Mouse (Mus musculus) urinary bladder, postnatal 14 days (tissue): ENCODE measurements around the gene Pip5kl1.

Source experiments
- DNase-seq: peaks from one replicate; pipeline ENCODE4 v3.0.0; 2021; ENCODE audit warnings: low spot score

Pip5kl1 gene

GRCm38 (mm10) chr2:32617109-32617508 lies 42.5 kb downstream of the Pip5kl1 start:
- no peak for DNase-seq

DNA sequence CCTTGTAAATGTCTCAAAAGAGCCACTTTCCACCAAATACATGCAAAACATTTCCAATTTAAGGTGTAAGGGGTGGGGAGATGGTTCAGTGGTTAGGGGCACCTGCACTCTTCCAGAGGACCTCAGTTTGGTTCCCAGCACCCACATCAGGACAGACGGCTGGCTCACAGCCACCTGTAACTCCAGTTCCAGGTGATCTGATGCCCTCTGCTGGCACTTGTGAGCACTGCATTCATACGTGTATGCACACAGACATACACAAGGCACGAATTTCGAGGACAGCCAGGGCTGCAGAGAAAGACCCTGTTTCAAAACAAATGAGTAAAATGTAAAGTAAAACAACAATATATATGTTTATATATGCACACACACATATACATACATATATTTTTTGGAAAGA lies 43.0 kb downstream of the Pip5kl1 start:
- no peak for DNase-seq

- no peak for DNase-seq
Observed at GRCm38 (mm10) chr2:32618051-32618450, 43.5 kb downstream of the Pip5kl1 start.

DNA sequence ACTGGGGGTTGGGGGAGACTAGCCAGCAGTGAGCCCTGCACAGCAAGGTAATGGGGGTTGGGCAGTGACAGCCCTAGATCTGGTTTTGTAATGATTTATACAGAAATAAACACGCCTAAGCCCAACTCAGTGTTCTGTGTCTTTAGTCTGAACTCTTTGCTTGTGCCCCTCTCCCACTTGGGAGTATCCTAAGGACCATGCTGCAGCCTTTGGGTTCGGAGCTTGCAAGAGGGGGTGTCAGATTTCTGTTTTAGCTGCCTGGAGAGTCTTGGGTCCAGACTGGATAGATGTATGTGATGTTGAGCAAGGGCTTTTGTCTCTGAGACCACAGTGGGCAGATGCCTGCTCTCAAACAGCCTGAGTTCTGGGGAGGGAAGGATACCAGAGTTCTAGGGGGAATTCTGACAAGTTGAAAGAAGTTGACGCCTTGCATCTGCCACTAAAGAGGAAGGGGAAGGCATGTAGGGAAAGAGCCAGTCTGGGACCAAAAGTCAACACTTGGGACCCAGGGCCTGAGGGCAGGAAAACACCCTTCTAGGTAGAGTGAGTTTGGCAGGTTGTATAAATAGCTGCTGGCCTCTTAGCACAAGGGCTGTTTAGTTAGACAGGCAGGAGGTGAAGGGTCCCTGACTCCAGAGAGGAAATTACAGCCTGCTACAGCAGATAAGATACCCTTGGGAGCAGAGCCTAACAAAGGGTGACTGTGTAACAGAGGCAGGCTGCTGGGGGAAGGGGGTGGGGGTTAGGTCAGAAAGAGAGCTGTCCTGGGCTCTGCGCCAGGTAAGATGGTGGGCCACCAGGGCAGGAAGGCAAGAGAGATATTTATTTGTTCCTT lies 46.3 kb downstream of the Pip5kl1 start:
- DNase-seq, result no peak

GRCm38 (mm10) chr2:32621517-32621859 lies 46.9 kb downstream of the Pip5kl1 start, which contains the start of gene Ak1:
Ak1 (plus strand) TSS chr2:32621758.
- DNase-seq, result no peak

- DNase-seq, result no peak
Observed at GRCm38 (mm10) chr2:32624111-32624748, 49.6 kb downstream of the Pip5kl1 start.

DNA sequence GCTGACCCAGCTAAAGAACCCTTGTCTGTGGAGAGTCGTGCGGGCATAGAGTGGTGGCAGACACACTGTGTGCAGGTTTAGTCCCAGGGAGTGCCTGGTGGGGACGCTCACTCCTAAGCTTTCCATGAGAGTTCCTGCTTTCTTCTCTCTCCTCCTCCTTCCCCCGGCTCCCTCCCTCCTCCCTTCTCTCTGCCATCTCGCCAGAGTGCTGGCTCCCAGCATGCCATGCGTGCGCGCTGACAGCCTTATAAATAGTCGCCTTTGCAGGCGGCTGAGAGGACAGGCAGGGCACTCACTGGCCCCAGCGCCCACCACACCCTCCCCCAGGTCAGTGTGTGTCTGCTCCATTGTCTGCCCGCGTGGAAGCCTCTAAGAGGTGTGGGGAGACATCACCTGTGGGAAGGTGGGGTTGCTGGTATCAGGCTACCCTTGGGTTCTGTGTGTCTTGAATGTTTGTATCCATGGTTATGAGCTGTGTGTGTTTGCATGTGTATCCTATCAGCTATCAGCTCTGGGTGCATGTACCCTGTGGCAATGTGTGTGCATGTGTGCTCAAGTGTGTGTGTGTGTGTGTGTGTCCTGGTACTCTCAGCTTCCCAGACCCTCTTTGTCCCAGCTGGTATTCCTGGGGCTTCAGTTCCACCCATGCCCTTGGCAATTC lies 50.7 kb downstream of the Pip5kl1 start:
- DNase-seq, result peak; percentile 75

DNA sequence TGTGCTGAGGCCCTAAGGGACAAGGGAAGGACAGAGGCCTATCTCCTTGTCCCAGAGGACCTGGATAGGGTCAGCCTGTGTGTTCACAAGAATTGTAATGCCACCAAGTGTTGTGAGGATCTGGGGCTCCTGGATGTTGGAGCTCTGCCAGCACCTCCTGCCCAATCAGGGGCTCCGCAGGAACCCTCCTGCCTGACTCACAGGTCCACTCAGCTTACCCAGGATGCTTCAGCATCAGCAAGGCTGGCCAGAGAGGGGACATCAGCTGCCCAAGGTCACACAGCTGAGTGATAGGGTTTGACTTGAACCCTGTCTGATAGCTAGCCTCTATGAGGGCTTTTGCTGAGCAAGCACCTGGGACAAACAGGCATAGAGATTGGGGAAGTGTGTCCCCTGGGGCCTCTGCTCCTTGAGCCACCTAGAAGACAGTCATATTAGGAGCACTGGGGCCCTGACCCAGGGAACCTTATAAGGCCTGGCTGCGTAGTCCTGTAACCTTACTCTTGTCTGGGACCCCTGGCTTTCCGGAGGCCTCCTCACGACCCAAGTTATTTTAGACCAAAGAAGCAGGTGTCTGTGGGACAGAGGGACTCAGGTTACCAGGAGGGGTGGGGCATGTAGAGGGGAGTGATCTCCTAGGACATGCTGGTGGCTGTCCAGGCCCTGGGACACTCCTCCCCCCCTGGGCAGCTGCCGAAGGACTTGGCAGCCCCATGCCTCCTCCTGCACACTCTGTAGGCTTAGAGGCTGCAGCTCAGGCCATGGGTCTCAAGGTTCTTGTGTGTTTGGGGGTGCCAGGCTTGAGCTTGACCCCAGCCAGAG lies 51.5 kb downstream of the Pip5kl1 start:
- DNase-seq, result no peak

DNA sequence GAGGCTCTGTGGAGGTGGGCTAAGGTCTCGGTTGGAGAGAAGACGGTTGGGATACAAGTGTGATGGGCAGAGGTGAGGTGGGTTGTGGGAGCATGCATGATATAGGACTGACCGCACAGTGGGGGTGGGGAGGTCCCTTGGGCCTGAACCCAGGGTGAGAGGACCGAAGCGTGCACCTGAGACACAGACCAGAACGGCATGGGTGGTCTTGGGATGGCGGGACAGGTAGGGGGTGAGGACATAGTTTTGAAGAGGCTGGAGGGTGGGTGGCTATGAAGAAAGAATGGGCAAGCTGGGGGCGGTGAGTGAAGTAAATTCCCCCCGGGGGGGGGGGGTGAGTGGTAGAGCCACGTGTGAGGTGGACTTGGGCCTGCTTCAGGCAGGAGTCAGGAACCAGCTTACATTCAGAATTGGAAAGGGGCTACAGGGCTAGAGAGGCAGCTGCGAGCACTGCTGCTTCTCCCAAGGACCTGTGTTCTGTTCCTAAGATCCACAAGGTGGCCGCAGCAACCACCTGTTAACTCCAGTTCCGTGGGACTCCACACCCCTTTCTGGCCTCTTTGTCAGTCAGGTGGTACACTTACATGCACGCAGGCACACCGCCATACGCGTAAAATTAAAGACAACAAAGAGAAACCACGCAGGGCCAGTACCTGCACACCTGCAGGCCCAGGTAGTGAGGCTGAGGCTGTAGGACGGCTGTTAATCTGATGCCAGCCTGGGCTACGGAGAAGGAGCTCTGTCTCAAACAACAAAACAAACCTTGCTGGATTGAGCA lies 52.9 kb downstream of the Pip5kl1 start:
- no peak for DNase-seq

- DNase-seq, result no peak
Observed at GRCm38 (mm10) chr2:32628044-32628550, 53.5 kb downstream of the Pip5kl1 start.

GRCm38 (mm10) chr2:32628729-32629128 lies 54.1 kb downstream of the Pip5kl1 start:
- DNase-seq, result peak; percentile 80

DNA sequence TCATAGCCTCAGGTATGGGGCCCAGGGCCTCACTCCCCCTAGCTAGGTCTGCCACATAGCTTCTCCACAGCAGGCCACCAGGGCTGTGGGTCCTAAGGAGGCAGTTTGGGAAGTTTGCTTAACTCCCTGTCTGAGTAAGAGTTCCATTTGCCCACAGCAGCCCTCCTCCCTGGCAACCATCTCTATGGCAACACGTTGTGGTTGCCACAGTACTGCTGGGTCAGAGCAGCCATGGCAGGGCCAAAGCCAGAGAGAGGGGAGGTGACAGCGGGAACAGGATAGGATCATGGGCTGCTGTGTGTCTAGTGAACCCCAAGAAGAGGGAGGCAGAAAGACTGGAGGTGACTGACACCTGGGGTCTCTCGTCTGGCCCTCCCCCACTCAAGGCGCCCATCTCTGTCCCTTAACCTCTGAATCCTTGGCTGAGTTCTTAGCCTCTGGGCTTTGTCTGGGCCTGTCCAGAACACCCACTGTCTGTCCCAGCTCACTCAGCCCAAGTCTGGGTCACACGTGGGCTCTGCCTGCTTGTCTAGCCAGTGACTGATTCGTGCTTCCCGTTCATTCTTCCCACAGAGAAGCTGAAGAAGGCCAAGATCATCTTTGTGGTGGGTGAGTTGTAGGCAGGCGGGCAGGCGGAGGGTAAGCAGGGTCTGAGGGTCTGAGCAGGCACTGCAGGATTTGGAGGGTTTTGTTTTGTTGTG lies 54.8 kb downstream of the Pip5kl1 start:
- DNase-seq, result peak; percentile 75

DNA sequence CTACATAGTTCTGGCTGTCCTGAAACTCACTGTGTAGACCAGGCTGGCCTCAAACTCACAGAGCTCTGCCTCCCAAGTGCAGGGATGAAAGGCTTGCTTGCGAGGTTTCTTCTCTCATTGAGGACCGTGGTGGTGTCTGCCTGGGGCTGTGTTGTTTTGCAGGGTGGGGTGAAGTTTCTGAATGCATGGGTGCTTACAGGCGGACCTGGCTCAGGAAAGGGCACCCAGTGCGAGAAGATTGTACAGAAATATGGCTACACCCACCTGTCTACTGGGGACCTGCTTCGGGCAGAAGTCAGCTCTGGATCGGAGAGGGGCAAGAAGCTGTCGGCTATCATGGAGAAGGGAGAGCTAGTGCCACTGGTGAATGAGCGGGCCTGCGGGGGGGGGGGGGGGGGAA lies 55.4 kb downstream of the Pip5kl1 start:
- no peak for DNase-seq

DNA sequence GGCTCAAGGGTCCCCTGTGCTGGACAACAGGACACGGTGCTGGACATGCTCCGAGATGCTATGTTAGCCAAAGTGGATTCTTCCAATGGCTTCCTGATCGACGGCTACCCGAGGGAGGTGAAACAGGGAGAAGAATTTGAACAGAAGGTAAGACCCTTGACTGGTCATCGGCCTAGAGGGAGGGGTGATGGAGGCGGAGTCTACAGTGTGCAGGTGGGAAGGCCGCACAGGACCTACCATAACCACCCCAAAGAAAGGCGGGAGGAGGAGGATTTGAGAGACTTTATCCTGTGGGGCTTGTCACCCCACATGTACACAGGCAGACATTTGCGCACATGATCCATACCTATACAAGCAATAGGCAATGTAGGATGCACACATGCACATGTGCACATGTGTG lies 56.4 kb downstream of the Pip5kl1 start:
- no peak for DNase-seq

- DNase-seq, result peak; percentile 84
Observed at GRCm38 (mm10) chr2:32631737-32632394, 57.3 kb downstream of the Pip5kl1 start.
